Mouse (Mus musculus) liver, postnatal 0 days (tissue): ENCODE data around the gene Tmem44.

Source experiments
- CTCF ChIP-seq: sonication (generic); IDR thresholded peaks from 2 replicates; pipeline ENCODE4 v1.5.1; 2016; ENCODE audit warnings: antibody characterized with exemption, low read depth
- EP300 ChIP-seq: IDR thresholded peaks from 2 replicates; pipeline ENCODE4 v1.6.1; 2016; ENCODE audit warnings: antibody characterized with exemption, low read depth, mild to moderate bottlenecking

GRCm38 (mm10) chr16:30544693-30545092 lies 5.9 kb downstream of the Tmem44 start:
- TF ChIP-seq CTCF (no peak), EP300 (no peak)
